Mouse (Mus musculus): ENCODE results near the gene Phlda2. TPM values are rescaled to one million over a fixed set of nuclear protein-coding genes. Genes with fewer than 3 reads are reported as not detected.
"Not testable (repeated sequence)": the region's sequence is repeated elsewhere in the genome, so short reads cannot be mapped to it uniquely, and the experiment has no call there.

Gene Phlda2
- under 1 TPM in 1 of 4 experiments, not detected in 3; 0.66 TPM for total RNA-seq (2022)

GRCm38 (mm10) chr7:143502418-143503200 is at the start of gene Phlda2:
Gene Phlda2 (minus strand): TSS chr7:143503150.
- DNase-seq (ENCODE audit: low spot score in 2 of 2): no peak

DNA sequence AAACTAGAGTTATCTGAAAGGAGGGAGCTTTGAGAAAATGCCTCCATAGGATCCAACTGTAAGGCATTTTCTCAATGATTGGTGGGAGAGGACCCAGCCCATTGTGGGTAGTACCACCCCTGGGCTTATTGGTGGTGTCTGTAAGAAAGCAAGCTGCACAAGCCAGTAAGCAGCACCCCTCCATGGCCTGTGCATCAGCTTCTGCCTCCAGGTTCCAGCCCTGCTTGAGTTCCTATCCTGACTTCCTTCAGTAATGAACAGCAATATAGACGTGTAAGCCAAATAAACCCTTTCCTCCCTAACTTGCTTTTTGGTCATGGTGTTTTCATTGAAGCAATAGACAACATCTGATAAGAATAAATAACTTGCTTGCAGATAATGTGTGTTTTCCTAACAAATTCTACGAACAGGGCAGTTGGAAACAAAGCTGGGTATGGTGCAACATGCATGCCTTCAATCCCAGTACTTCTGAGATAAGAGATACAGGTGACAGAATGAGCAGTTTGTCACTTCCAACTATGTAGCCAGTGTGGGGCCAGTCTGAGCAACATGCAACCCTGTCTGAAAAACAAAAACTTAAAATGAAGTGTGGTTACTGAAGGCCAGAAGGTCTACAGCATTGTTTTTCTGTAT is 46.8 kb upstream of the Phlda2 start:
- DNase-seq (ENCODE audit: low spot score in 2 of 2): no peak

DNA sequence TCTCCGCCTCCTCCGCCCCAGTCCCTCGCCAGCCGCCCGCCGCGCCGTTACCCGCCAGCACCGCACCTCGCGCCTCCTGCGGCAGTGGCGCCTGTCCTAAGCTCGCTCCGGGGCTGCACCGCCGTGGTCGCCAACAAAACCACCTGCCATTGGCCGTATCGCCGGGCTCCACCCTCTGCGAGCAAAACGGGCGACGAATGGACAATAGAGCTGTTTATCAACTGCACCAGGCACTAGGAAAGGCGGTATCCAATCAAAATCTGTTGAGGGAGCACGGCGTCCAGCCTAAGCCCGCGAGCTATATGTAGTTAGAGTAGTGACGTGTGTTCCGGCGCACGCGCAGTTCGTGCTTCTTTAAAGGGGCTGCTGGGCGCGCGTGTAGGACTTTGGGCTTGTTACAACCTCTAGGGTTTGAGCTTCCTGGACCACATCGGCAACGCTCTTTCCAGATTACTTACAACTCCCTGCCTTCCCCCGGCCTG is 46.1 kb upstream of the Phlda2 start, which contains the start of gene Nap1l4:
Gene Nap1l4, minus strand, starts transcription at position 131 of the 482 bp plus-strand sequence.
- DNase-seq (ENCODE audit: low spot score in 2 of 2): peak; percentile 99 to 100

DNA sequence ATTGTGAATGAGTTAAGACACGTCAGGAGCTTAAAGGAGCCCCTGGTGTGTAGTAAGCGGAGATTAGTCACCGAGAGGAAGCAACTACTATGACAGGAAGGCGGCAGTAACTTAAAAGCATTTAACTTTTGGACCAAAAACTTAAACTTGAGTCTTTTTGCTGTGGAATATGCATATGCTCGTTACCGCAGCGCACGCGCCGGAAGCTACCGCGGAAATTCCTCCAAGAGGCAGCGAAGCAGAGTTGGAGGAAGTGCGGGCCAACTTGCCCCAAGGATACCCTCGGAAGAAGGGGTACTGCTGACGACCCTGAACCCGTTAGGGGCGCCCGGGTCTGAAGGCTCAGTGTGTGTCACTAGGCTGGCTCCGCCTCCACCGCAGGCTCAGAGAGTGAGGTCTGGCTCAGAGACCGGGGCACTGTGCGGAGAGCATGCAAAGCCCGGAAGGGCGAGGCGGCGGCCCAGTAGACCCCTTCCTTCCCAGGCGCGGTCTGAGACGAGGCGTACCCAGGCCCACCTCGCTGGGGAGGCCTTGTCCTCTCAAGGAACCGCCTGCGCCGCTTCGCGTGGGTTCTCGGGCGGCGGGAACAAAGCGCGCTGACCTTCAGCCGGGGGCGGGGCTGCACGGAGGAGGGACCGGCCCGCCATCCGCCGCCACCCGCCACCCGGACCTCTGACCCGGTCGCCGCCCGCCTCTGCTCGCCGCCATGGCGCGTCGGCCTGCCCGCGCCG is 45.4 kb upstream of the Phlda2 start:
- no peak for DNase-seq (ENCODE audit: low spot score in 2 of 2)

DNA sequence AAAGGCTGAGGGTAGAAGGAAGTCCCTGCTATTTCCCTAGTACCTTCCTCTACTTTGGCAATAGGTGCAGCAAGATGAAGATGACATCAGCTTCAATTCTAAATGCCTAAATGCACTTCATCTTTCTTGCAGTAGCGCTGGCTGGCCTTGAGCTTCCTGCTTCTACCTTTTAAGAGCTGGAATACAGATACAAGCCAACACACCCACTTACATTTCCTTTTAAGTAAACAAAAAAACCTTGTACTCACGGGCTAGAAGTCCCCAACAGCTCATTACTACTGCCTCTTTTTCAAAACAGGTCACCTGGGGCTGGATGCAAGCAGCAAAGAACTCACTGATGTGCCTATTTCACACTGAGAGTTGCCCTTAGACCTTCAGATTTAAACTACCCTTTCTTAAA is 43.6 kb upstream of the Phlda2 start:
- DNase-seq (ENCODE audit: low spot score in 2 of 2): no peak

- DNase-seq (ENCODE audit: low spot score in 2 of 2): no peak
These were observed 41.4 kb upstream of the Phlda2 start for GRCm38 (mm10) chr7:143544368-143544767.

DNA sequence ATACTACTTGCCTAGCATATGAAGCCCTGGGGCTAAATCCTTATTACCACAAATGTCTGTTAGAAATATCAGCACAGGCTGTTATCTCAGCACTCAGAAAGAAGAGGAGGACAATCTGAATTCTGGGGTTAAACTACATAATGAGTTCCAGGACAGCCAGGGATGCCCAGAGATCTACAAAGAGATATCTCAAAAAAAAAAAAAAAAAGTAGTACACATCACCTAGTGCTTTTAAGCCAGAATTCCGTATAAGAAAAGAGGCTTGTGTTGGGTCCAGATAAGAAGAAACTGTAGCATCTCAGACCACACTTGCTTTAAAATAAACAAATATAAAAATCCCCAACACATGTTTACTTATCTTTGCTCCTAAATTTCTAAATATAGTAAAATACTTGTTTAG is 35.7 kb upstream of the Phlda2 start:
- DNase-seq (ENCODE audit: low spot score in 2 of 2): no peak

GRCm38 (mm10) chr7:143538229-143538628 is 35.3 kb upstream of the Phlda2 start:
- DNase-seq (ENCODE audit: low spot score in 2 of 2): not testable (repeated sequence)

GRCm38 (mm10) chr7:143536251-143536650 is 33.3 kb upstream of the Phlda2 start:
- no peak for DNase-seq (ENCODE audit: low spot score in 2 of 2)

DNA sequence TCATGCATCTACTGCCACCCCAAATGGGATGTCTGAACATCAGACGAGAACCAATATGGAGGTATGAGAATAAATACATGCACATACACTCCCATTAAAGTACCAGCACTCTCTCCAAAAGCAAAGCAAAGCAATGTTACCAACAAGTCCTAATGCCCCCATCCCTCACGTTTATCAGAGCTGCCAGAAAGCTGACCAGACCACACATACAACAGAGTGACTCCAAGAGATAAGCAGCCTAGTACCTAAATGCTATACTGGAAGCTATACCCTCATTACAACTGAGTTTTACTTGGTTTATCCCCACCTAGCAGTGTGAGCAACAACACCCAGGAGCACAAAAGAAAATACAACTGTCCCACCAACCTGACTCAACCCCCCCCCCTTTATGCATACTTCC is 30.3 kb upstream of the Phlda2 start:
- DNase-seq (ENCODE audit: low spot score in 2 of 2): no peak

- DNase-seq (ENCODE audit: low spot score in 2 of 2): no peak
These were observed 29.5 kb upstream of the Phlda2 start for GRCm38 (mm10) chr7:143532410-143532809.

DNA sequence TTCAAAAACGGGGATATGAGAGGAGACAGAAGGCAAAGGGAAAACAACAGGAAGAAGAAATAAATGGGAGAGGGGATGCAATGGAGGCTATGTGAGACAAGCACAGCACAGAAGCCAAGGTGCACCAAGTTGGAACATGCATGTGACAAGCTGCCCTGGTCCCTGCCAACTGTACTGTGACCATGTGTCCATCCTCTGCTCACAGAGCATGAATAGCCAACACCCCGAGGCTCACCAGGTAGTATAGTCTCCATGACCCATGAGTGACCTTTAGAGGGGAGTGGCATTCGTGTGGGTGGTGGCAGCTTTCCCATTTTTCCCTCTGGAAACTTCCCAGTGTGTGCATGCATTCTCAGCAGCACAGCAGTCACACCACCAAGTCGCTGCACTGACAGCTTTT is 16.4 kb upstream of the Phlda2 start:
- no peak for DNase-seq (ENCODE audit: low spot score in 2 of 2)

- no peak for DNase-seq (ENCODE audit: low spot score in 2 of 2)
These were observed 11.4 kb upstream of the Phlda2 start for GRCm38 (mm10) chr7:143514416-143514768.

- DNase-seq (ENCODE audit: low spot score in 2 of 2): peak in 1 of 2 experiments; percentile 15
These were observed 10.9 kb upstream of the Phlda2 start for GRCm38 (mm10) chr7:143513763-143514415.

GRCm38 (mm10) chr7:143511335-143511712 is 8.4 kb upstream of the Phlda2 start:
- no peak for DNase-seq (ENCODE audit: low spot score in 2 of 2)

DNA sequence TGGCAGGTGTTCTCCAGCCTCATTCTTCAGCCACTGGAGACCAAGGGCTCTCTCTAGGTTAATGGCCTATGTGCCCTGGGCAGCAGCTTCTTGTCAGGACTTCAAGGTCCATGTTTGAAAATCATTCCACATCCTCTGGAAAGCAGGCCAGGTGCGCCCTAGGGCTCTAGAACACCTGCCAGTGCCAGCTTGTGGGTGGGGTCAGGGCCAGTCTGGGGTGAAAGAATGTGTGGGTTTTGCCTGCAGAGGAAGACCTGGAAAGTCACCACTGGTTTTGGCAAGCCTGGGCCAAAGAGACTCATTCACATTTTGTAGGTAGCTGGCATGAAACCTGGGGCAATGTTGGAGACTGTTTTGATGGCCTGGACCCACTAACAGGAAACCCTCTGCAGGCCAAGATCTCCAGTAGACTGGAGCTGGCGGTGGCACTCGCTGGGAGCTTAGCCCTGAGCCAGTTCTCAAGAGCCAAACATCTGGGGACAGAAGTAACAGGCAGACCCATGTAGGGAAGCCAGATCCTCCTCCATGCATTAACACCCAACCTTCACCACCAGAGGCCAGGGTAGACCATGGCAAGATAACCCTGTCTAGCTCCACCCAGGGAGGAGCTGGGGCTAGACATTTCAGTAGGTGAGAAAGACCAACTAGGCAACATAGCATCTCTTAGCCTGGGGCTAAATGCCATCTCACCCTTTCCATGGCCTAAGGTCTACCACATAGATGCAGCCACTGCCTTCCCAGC is 7.8 kb upstream of the Phlda2 start:
- no peak for DNase-seq (ENCODE audit: low spot score in 2 of 2)

DNA sequence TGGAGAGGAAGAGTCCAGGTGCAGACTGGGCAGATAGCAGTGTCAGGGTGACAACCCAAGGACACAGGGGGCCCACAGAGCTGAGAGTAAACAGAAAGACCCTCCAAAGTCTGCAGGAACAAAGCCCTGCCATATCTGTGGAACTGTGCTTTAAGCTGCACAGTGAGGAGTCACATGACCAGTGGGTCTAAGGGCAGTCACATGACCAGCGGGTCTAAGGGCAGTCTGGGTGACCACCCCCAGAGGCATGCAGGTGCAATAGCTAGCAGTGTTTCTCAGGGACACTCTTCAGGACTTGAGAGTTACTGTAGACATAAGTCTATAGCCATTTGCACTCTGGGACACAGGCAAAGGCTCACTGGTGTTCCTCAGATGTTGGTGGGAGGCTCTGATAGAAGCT is 6.6 kb upstream of the Phlda2 start:
- no peak for DNase-seq (ENCODE audit: low spot score in 2 of 2)

DNA sequence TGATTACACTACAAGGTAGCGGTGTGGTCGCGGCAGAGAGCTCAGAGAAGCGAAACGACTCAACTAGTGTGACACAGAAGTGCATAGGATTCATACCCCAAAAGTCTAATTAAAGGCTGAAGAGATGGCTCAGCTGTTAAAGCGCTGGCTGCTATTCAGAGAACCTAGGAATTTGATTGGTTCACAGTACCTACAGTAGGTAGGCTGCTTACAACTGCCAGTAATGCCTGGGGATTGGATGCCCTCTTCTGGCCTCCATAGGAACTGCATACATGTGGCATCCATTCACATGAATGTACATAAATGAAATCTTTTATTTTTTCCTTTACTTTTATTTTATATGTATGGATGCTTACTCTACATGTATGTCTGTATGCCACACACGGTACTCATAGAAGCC is 3.7 kb upstream of the Phlda2 start:
- peak in 1 of 2 experiments; percentile 43 for DNase-seq (ENCODE audit: low spot score in 2 of 2)

DNA sequence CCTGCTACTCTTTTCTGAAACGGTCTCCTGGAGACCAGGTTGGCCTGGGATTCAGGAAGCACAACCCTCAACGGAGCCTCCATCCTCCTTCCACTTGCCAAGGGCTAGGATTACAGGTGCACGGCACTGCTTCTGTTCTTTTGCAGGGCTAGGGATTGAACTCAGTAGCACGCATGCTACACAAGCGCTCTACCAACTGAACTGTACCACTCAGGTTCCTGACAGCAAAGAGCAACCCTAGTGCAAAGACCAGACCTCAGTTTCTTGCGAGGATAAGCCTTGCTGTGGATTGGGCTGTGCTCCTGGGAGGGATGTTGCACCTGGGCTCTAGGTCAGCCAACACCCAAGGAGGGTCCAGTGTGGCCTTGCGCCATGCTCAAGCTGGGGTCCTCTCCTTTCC is 3.3 kb upstream of the Phlda2 start:
- no peak for DNase-seq (ENCODE audit: low spot score in 2 of 2)

- peak; percentile 26 to 75 for DNase-seq (ENCODE audit: low spot score in 2 of 2)
These were observed 2.9 kb upstream of the Phlda2 start for GRCm38 (mm10) chr7:143505823-143506222.

DNA sequence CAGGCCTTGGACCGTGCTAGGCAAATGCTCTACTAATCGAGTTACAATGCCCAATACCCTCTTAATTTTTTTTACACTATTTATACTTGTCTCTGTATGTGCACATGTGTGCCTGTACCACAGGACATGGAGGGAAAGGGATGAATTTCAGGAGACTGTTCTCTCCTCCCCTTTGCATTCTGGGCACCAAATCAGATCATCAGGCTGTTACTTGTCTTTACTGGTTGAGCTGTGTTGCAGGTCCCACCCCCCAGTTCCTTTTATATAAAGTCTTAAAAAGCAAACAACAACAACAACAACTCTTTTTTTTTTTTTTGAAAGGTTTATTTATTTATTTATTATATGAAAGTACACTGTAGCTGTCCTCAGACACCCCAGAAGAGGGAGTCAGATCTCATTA is 2.5 kb upstream of the Phlda2 start:
- no peak for DNase-seq (ENCODE audit: low spot score in 2 of 2)

Measured in layer of hippocampus, adult 8-10 months (tissue).